Mouse (Mus musculus): ENCODE results near the gene Chaf1a.

Chaf1a gene

DNA sequence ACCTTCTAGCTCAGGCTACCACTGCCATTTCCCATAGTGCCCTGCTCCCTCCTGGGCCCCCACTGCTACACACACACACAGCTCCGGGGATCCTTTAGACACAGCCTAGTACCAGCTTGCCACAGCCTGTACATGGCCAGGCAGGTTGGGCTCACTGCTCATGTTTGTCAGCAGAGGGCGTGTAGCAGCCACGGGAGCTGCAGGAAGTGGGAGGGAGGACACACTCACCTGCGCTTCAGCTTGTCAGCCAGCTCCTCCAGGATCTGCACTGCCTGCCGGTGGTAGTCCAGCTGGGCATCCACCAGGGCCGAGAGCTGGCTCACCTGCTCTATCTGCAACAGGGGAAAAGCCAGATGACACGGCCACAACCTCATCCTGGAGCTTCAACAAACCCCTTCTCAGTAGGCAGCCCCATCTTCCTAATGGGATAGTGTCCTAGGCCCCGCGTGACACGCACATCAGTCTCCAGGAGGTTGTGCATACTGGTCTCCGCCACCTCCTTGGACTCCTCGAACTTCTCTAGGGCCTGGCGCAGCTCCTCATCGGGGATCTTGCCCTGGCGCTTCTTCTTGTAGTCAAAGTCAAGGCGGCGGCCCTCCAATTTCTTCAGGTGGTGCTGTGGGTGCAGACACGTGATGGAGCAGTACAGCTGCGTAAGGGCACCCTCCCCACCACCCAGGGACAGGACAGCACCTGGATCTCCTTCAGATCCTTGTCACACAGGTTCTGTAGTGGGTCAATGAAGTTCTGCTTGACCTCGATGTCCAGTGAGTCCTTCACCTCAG, 21.7 kb upstream of the Chaf1a start:
- in situ Hi-C loops (cut with MboI; ENCODE audit: unreplicated experiment in 2 of 2): loop anchor here (10.0 kb wide), 1 partner anchor 314 kb away; no protein-coding TSS in a partner anchor

DNA sequence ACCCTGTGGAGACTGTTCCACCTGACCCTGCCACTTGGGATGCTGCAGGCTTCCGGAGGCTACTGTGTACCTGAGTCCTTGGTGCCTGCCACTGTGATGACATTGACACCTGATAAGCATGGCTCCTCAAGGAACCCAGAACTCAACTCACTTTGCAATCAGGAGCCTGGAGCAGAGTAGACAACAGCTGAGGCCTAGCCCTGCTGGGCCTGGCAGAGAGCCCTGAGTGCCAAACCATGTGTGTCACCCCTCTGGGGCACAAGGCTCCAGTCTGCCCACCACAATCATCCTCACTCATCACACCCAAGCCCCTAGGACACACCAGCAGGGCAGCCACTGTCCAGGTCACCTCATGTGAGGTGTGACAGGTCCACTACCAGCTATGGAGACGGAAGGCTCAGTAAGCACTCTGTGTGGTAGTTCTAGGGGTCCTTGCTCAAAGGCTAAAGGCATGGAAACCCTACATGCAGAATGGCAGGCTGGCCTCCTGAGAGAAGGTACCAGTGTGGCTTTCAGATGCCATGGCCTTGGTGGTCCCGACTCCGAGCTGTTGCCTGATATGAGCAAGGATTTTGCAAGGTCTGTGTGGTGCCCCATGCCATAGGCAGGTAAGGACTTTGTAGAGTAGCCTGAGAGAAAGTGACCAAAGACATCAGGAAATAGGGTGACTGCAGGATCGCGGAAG, 19.7 kb upstream of the Chaf1a start:
- in situ Hi-C loops (cut with MboI; ENCODE audit: unreplicated experiment in 2 of 2): no loop called here

DNA sequence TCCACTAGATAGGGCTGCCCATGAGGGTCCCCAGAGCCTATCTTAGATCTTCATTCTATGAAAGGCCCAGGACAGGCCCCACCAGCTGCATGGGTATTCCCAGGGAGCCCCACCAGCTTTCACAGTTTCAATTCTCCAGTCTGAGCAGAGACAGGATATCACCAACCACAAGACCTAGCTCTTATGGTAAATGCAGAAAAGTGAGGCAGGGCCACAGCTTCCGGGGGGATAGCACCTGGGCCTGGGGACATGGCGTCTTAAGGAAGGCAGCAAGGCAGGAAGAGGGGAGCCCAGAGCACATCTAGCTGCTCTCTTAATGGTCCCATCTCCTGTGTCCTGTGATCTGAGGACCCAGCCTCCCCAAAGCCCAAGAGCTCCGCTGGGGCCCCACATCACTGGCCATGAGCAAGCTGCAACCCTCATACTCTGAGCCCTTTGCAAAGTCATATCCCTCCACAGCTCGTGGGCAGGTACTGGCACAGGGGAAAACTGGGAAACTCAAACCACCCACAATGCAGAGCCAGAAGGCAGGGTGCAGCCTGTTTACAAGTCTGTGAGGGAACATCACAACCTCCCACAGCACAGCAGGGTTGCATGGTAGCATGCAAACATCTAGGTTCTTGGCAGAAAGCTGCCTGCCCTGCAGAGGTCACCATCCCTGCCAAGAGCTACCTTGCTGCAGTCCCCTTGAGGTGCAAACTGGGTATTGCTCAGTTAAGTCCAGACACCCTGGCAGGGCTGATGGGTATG, 18.9 kb upstream of the Chaf1a start:
- in situ Hi-C loops (cut with MboI; ENCODE audit: unreplicated experiment in 2 of 2): no loop called here

DNA sequence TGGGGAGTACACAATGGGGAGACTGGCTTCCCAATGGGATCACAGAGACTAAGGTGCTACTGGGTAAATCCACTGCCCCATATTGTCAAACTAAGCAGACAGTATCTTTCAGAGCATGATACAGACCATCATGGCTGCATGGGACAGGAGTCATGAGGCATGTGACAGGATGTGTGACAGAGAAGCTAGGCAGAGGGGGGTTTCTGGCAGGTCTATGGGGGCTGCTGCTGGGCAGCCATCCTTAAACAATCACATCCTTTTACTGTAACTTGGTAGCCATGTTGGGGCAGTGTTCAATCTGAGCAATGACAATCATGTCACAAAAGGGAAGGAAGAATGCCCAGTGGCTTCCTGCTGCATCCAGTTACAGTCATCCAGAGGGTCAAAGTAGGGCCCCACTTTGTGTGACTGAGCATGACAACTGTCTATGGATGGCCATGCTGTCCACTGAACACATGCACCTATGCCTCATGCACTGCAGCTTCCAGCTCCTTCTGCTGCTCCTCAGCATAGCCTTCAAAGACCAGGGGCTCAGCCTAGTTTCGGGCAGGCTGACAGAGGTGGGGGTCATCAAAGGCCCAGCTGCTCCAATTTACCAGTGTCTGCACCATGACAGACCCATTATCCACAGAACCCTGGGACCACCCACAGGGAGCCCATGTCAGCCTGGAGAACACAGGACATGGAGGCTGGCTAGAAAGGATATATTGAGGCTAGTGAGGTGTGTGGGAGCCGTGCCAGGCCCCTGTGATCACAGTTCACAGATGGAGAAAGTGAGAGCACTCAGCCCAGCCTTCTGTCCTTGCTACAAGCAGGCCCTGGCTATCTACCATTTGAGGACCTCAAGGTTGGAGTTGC, 17.9 kb upstream of the Chaf1a start:
- in situ Hi-C loops (cut with MboI; ENCODE audit: unreplicated experiment in 2 of 2): no loop called here

DNA sequence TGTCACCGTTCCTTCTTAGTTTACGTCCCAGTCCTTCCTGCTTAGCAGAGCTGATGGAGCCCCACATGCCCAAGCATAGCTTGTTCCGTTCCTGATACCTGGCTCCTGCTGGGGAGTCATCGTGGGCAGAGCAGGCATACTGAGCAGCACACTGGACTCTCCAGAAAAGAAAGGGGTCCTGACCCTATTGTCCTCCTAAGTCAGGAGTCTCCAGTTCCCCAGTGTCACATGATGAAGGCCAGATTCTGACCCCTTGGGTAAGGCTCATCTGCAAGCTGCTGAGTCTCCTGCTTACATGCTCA, 17.3 kb upstream of the Chaf1a start:
- in situ Hi-C loops (cut with MboI; ENCODE audit: unreplicated experiment in 2 of 2): no loop called here

DNA sequence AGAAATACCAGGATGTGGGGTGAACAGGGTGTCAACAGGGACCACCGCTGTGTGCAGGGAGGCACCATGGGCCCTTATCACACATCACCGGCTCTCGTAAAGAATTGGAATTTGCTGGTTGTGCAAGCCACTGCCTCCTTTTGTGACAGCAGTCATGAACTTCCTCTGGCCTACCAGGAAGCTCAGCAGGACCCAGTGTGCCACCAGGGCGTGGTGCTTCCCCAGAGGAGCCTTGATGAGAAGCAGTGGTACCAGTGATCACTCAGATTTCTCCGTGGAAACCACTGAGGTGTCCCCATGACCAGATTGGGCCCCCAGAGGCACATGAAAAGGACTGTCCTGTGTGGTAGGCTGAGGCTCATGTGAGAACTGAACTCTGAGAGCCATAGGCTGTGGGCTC, 16.9 kb upstream of the Chaf1a start:
- in situ Hi-C loops (cut with MboI; ENCODE audit: unreplicated experiment in 2 of 2): no loop called here

DNA sequence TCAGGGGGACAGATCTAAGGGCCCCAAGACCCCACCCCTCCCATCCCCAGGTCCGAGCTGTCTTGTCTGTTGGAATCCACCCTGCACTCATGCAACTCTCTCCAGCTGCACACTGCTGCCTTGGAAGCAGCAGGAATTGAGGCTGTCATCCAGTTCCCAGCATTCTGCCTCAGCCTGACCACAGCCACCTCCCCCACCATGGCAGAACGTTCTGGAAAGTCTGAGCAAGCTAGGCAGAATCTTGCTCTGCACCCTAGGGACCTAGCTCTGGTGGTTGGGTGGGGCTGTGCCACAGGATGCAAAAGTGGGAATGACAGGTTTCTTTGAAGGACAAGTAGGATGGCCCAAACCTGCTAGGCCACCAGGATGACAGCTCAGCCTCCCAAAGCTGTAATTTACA, 15.8 kb upstream of the Chaf1a start:
- in situ Hi-C loops (cut with MboI; ENCODE audit: unreplicated experiment in 2 of 2): no loop called here

DNA sequence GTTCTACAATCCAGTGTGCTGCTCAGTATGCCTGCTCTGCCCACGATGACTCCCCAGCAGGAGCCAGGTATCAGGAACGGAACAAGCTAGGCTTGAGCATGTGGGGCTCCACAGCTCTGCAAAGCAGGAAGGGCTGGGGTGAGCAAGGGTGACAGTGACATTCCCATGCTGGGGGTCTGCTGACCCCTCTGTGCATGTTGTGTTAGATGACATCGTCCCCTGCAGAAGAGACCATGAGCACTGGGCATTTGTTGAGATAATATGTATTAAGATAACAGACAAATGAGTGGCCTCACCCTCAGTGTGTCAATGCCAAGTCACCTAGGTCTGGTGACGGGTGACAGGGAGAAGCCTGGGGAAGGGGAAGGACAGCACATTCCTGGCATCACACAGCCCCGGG, 15.3 kb upstream of the Chaf1a start:
- in situ Hi-C loops (cut with MboI; ENCODE audit: unreplicated experiment in 2 of 2): no loop called here

DNA sequence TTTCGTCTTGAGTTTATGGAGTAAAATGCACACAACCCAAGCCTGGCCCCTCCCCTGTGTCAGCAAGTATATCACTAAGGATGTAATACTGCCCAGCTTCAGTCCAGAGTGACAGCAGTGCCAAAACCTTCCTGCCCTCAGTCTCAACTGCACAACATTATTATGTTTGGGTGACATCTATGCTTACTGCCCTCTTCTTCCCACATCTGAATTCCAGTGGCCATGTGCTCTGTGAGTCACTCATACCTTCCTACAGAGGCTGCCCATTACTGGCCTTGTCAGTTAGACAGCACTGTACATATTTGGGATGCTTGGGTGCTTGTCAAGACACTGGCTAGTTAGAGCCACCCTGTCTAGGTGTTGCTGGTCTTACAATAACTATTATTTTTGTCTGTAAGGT, 13.9 kb upstream of the Chaf1a start:
- in situ Hi-C loops (cut with MboI; ENCODE audit: unreplicated experiment in 2 of 2): no loop called here

DNA sequence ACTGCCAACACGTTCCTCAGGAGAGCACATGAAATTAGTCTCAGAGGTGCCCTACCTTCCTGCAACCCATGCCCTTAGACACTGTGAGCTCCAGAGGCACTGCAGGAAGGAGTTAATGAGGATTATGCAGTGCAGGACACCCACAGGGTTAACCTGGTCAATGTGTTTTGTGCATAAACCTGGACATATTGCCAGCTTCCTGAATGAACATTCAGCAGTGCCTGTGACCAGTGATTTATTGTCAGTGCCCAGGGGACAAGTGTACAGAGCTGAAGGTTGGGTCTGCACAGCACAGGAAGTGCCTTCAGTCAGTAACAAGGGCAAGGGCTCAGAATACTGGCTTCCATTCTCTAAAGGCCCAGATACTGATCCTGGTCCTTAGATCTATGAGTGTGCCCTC, 13.4 kb upstream of the Chaf1a start:
- in situ Hi-C loops (cut with MboI; ENCODE audit: unreplicated experiment in 2 of 2): no loop called here

DNA sequence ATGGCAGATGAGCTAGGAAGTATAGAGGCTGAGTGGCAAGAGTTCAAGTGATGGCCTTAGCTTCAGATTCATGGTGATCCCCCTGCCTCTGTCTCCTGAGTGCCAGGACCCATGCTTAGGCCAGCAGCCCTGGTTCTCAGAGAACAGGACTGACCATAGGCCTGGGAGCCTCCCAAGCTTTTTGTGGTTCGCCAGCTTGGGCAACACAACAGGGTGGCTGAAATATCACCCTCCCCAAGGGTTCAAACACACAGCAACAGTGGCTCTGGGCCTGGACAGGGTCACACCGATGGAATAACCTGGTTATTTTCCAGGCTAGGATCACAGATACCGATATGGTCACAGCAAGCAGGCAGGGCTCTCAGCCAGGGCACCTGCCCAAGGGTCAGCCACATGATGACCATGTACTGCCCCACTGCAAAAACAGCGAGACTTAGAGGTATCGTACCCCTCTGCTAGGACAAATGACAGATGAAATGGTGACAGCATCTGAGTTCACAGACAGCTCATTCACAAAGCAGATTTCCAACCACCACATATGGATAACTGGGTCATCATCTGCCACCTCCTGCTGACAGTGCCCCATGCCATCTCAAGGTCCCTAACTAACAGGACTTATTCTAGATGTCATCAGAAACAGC, 12.3 kb upstream of the Chaf1a start:
- in situ Hi-C loops (cut with MboI; ENCODE audit: unreplicated experiment in 2 of 2): no loop called here

DNA sequence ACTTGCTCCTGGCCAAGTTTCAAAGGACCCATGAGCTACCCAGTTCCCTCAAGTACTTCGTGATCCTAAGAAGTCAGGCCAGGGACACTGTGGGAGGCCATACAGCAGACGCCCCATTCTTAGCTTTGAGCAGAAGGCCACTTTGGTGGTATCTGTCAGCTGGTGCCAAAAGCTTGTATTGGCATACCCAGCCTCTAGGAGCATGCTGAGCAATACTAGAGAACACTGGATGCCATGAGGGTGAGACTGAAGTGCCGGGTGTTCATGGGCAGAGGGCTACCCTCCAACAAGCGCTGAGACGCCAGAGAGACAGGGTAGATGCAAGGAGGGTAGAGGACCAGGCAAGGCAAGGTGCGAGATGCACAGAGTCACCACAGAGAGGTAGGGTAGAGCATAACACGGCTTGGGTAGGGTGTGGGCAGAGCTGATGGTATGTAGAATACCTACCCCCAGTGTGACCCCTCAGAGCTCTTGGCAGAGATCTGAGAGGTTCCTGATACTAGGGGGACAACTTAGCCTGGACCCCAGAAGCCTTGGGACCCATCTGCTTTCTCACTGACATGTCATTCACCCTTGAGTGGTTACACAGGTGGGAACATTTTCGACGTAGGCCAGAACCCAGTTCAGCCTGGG, 9.9 kb upstream of the Chaf1a start:
- in situ Hi-C loops (cut with MboI; ENCODE audit: unreplicated experiment in 2 of 2): no loop called here

DNA sequence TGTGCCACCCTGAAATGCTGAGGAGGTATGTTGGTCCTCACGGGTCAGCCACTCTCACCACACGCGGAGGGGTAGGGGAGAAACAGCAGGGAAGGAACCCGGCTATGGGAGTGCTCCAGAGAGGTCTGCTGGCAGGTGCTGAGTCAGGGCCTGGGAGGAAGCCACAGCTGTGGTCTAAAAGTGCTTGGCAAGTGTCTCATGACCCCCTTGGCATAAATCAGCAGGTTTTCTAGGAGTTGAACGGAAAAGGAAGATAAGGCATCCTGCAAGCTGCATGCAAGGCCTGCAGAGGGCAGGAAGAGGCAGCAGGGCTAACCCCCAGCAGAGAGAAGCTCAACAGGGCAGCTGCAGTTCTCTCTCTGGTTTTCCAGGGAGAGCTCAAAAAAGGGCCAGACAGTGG, 9.3 kb upstream of the Chaf1a start:
- in situ Hi-C loops (cut with MboI; ENCODE audit: unreplicated experiment in 2 of 2): no loop called here

DNA sequence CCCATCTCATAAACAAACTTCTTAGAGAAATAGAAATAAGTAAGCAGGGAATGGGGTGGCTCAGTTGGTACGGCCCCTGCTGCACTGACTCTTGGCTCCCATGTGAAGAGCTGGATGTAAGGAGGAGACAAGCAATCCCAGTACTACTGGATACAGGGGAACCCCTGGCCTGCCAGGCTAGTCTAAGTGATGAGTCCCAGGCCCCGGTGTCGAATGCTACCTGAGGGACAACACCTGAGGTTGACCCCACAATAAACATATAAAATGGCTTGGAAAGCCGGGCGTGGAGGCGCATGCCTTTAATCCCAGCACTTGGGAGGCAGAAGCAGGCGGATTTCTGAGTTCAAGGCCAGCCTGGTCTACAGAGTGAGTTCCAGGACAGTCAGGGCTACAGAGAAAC, 8.8 kb upstream of the Chaf1a start:
- in situ Hi-C loops (cut with MboI; ENCODE audit: unreplicated experiment in 2 of 2): no loop called here

DNA sequence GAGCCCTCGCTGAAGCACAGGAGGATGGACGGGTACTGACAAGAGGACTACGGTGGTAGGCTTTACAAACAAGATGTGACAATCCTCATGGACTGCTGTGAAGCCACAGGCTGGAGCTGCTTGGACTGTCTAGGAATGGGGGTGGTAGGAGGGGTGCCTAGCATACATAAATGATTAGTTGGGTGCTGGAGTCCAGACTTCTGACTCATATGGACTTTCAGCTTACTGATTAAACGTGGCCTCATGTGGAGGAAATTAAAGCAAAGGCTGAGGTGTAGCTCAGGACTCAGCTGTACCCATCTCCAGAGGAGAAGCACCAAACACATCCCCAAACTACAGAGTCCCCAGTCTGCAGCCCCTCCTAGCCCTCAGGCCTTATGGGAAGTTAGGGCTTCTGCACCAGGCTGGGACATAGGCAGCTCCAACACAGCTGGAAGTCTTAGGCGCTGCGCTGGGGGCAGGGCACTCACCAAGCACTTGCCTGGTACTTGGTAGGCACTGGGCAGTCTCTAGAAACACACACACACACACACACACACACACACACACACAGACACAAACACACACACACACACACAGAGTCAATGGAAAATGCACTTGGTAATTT, 8.0 kb upstream of the Chaf1a start:
- in situ Hi-C loops (cut with MboI; ENCODE audit: unreplicated experiment in 2 of 2): no loop called here

DNA sequence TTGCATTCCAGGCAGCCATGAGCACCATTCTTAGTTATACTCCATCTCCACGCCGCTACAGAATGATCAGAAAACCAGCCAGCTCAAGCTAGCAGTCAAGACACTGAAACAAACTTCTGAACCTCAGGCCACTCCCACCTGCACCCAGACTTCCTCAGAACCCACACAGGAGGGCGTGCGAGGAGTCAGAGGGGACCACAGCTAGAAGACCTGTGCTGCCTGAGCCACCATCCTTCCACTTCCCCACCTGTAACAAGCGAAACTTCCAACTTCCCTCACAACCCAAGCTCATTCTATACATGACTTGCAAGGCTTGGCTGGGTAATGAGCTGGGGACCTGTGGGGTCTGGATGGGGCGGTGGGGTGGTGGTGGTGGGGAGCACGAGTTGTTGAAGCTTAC, 7.4 kb upstream of the Chaf1a start:
- in situ Hi-C loops (cut with MboI; ENCODE audit: unreplicated experiment in 2 of 2): no loop called here

DNA sequence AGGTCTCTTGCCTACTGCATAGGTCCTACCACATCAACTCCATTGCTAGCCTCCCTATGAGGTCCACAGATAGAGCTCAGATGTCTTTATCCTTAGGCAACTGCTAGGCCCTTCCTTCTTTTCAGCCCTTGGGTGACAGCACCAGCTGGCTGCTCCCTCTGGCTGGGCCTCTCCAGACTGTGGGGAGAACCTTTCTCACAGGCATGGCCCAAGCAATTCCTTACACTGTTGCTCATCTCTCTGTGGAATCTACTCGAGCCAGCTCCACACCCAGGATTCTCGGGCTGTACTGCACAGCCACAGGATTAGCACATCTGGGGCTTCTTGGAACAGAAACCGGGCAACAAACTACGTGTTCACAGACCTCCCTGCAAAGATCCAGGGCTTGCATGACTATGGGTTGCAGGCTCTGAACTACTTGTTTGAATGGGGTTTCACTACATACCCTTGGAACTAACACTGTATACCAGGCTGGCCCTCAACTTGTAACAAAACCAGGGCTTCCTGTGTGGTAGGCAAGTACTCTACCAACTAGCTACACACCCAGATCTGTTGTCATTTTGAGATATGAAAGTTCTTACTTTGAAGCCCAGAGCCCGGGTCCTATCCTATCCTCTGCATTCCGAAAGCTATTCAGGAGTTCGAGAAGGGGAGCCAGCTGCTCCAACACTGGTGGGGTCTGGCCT, 6.1 kb upstream of the Chaf1a start:
- in situ Hi-C loops (cut with MboI; ENCODE audit: unreplicated experiment in 2 of 2): no loop called here

DNA sequence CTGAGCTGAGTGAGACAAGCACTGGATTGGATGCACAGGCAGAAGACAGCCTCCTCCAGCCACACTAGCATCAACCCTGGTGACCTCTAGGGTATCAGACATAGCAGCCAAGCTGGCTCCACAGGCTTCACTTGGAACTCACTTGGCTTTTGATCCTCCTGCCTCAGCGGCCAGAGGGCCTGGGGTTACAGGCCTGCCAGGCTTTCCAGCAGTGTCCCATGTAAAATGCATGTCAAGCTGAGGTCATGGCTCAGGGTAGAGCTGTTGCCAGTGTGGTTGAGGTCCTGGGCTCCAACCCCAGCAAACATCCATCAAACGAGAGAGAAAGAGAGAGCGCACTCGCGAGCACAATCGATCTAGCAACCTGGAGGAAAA, 5.5 kb upstream of the Chaf1a start:
- in situ Hi-C loops (cut with MboI; ENCODE audit: unreplicated experiment in 2 of 2): no loop called here

DNA sequence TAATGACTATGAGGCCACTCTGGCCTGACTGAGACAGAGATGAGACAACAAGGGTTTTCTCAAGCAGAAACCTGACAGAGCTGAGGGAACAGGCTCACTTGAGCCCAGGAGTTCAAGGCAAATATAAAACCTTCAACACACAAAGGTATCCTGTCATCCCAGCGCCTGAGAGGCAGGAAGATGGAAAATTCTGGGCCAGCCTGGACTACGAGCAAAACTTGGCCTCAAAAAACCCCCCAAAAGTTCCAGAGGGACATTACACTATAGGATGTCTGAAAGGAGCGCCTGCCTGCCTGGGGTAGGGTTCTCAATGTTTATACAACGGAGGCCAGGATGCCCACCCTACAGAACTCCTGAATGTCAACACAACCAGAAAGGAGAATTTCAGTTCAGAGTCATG, 5.0 kb upstream of the Chaf1a start:
- in situ Hi-C loops (cut with MboI; ENCODE audit: unreplicated experiment in 2 of 2): no loop called here
